Mouse (Mus musculus): ENCODE results near the gene Klhdc1.

- TF ChIP-seq CTCF (IDR thresholded peaks at IDR 0.05; ENCODE audit: control insufficient read depth, insufficient read depth, insufficient read length) (no peak), MAX (IDR thresholded peaks at IDR 0.05) (no peak), MYOG (IDR thresholded peaks at IDR 0.05; ENCODE audit: control insufficient read depth, extremely low read depth, insufficient read length) (no peak), MYOD1 (IDR thresholded peaks at IDR 0.05; ENCODE audit: control insufficient read depth, insufficient read length, low read depth) (no peak), USF1 (IDR thresholded peaks at IDR 0.05; ENCODE audit: low read depth) (no peak), CEBPB (IDR thresholded peaks at IDR 0.05; ENCODE audit: low read depth) (no peak)
Observed at GRCm38 (mm10) chr12:69262251-69262650, 21.3 kb downstream of the Klhdc1 start.
